Mouse (Mus musculus): ENCODE measurements around the gene Tex12. TPM values are rescaled to one million over a fixed set of nuclear protein-coding genes. Genes with fewer than 3 reads are reported as not detected.

The Tex12 gene
- polyA plus RNA-seq, 1 experiment from 2014 or later = not detected

GRCm38 (mm10) chr9:50507570-50507969, 53.6 kb downstream of the Tex12 start:
- H3K4me3 ChIP-seq (ENCODE audit: low read depth, low read length) = no peak overlapping the region
- no peak overlapping the region for H3K9ac ChIP-seq (ENCODE audit: low read length)
- no peaks in the 10 kb centered on the region for H3K36me3 ChIP-seq (ENCODE audit: control insufficient read depth, insufficient read depth, low read length)
- ATAC-seq (ENCODE audit: insufficient read depth, low FRiP score, low TSS enrichment) (no peak), DNase-seq (ENCODE audit: low spot score) (no peak)
- WGBS = 84% methylated on average over 7 of the region's 7 CpGs
- no peaks in the 10 kb centered on the region for H3K4me1 ChIP-seq (ENCODE audit: control insufficient read depth, insufficient read depth, low read length)
- no peak overlapping the region for H3K4me2 ChIP-seq (ENCODE audit: low read depth)
- H3K27me3 ChIP-seq (ENCODE audit: control insufficient read depth, insufficient read depth, low read length) = no peaks in the 10 kb centered on the region
- H3K9me3 ChIP-seq (ENCODE audit: control insufficient read depth, low read length) = no peaks in the 10 kb centered on the region
- H3K27ac ChIP-seq (ENCODE audit: low read depth, low read length) = no peak overlapping the region

Other genes starting within 250 kb of the Tex12 start
- gene Rpl10-ps3, start 216.4 kb downstream of the Tex12 start, polyA plus RNA-seq (2014; fragmentation: Nextera tagmentation; extraction: Ambion mirVana) = 171 and 197 TPM in 2 replicates
- 0.49 and 0.51 TPM in 2 replicates for gene Plet1, start 66.8 kb downstream of the Tex12 start, polyA plus RNA-seq (2014; fragmentation: Nextera tagmentation; extraction: Ambion mirVana)
- 75.2 and 80.0 TPM in 2 replicates for gene Pts, start 32.6 kb downstream of the Tex12 start, polyA plus RNA-seq (2014; fragmentation: Nextera tagmentation; extraction: Ambion mirVana)
- 4.7 and 6.4 TPM in 2 replicates for gene Il18, start 6.5 kb downstream of the Tex12 start, polyA plus RNA-seq (2014; fragmentation: Nextera tagmentation; extraction: Ambion mirVana)
- gene Bco2, start 6.1 kb downstream of the Tex12 start, polyA plus RNA-seq (2014; fragmentation: Nextera tagmentation; extraction: Ambion mirVana) = 0.15 TPM in 1 of 2 replicates, not detected in the other
- gene Sdhd, start 42.5 kb upstream of the Tex12 start, polyA plus RNA-seq (2014; fragmentation: Nextera tagmentation; extraction: Ambion mirVana) = 273 and 281 TPM in 2 replicates
- gene Timm8b, start 42.6 kb upstream of the Tex12 start, polyA plus RNA-seq (2014; fragmentation: Nextera tagmentation; extraction: Ambion mirVana) = 305 and 307 TPM in 2 replicates
- 4.7 and 5.9 TPM in 2 replicates for gene Pih1d2, start 56.0 kb upstream of the Tex12 start, polyA plus RNA-seq (2014; fragmentation: Nextera tagmentation; extraction: Ambion mirVana)
- 28.8 and 29.2 TPM in 2 replicates for gene Nkapd1, start 56.1 kb upstream of the Tex12 start, polyA plus RNA-seq (2014; fragmentation: Nextera tagmentation; extraction: Ambion mirVana)
- 70.6 and 74.9 TPM in 2 replicates for gene Dlat, start 98.5 kb upstream of the Tex12 start, polyA plus RNA-seq (2014; fragmentation: Nextera tagmentation; extraction: Ambion mirVana)
- 27.4 and 33.0 TPM in 2 replicates for gene Dixdc1, start 178.2 kb upstream of the Tex12 start, polyA plus RNA-seq (2014; fragmentation: Nextera tagmentation; extraction: Ambion mirVana)
- gene 2310030G06Rik, start 185.2 kb upstream of the Tex12 start, polyA plus RNA-seq (2014; fragmentation: Nextera tagmentation; extraction: Ambion mirVana) = 1.1 and 1.3 TPM in 2 replicates
- gene Cryab, start 190.0 kb upstream of the Tex12 start, polyA plus RNA-seq (2014; fragmentation: Nextera tagmentation; extraction: Ambion mirVana) = 12.8 and 14.4 TPM in 2 replicates
- 8.4 and 8.6 TPM in 2 replicates for gene Hspb2, start 191.0 kb upstream of the Tex12 start, polyA plus RNA-seq (2014; fragmentation: Nextera tagmentation; extraction: Ambion mirVana)
- 10.5 and 10.6 TPM in 2 replicates for gene Fdxacb1, start 206.9 kb upstream of the Tex12 start, polyA plus RNA-seq (2014; fragmentation: Nextera tagmentation; extraction: Ambion mirVana)
- gene Alg9, start 213.7 kb upstream of the Tex12 start, polyA plus RNA-seq (2014; fragmentation: Nextera tagmentation; extraction: Ambion mirVana) = 46.3 and 46.9 TPM in 2 replicates
- gene 1110032A03Rik, start 214.2 kb upstream of the Tex12 start, polyA plus RNA-seq (2014; fragmentation: Nextera tagmentation; extraction: Ambion mirVana) = 34.2 and 43.1 TPM in 2 replicates